Mouse (Mus musculus) lung, postnatal 25 days (tissue): Measurements from ENCODE around the gene Resp18.

ENCODE experiments used
- DNase-seq: peaks from one replicate; pipeline ENCODE4 v3.0.0; 2022; ENCODE audit warnings: low spot score

The Resp18 gene

GRCm38 (mm10) chr1:75278228-75278627, at the start of gene Resp18:
Gene Resp18 (minus strand): TSS chr1:75278415.
- DNase-seq, result no peak

GRCm38 (mm10) chr1:75327461-75327860, 49.2 kb upstream of the Resp18 start:
- no peak for DNase-seq

GRCm38 (mm10) chr1:75319166-75319565, 41.0 kb upstream of the Resp18 start:
- no peak for DNase-seq

- no peak for DNase-seq
These were observed 40.5 kb upstream of the Resp18 start for GRCm38 (mm10) chr1:75318736-75319135.

- no peak for DNase-seq
These were observed 40.1 kb upstream of the Resp18 start for GRCm38 (mm10) chr1:75318301-75318700.

GRCm38 (mm10) chr1:75317241-75318201, 39.3 kb upstream of the Resp18 start, which contains the start of gene Dnpep:
Gene Dnpep (minus strand): TSS chr1:75317990.
- peak; percentile 100 for DNase-seq

- DNase-seq, result peak; percentile 91
These were observed 38.6 kb upstream of the Resp18 start for GRCm38 (mm10) chr1:75316861-75317240.

GRCm38 (mm10) chr1:75315456-75316365, 37.5 kb upstream of the Resp18 start:
- no peak for DNase-seq

GRCm38 (mm10) chr1:75315011-75315410, 36.8 kb upstream of the Resp18 start:
- no peak for DNase-seq

GRCm38 (mm10) chr1:75311694-75312093, 33.5 kb upstream of the Resp18 start:
- DNase-seq, result no peak

GRCm38 (mm10) chr1:75304662-75305061, 26.4 kb upstream of the Resp18 start:
- DNase-seq, result no peak

- DNase-seq, result no peak
These were observed 16.1 kb upstream of the Resp18 start for GRCm38 (mm10) chr1:75294294-75294693.

GRCm38 (mm10) chr1:75293331-75293701, 15.1 kb upstream of the Resp18 start:
- DNase-seq, result no peak

- no peak for DNase-seq
These were observed 14.5 kb upstream of the Resp18 start for GRCm38 (mm10) chr1:75292476-75293330.

GRCm38 (mm10) chr1:75291321-75291720, 13.1 kb upstream of the Resp18 start:
- DNase-seq, result no peak

GRCm38 (mm10) chr1:75290582-75290981, 12.4 kb upstream of the Resp18 start:
- no peak for DNase-seq

- DNase-seq, result no peak
These were observed 11.7 kb upstream of the Resp18 start for GRCm38 (mm10) chr1:75289888-75290431.

GRCm38 (mm10) chr1:75289376-75289775, 11.2 kb upstream of the Resp18 start:
- no peak for DNase-seq

- DNase-seq, result peak; percentile 59
These were observed 6.7 kb upstream of the Resp18 start for GRCm38 (mm10) chr1:75284911-75285310.

GRCm38 (mm10) chr1:75283017-75283416, 4.8 kb upstream of the Resp18 start:
- no peak for DNase-seq
